Mouse (Mus musculus) kidney, postnatal 0 days (tissue): Measurements from ENCODE around the gene Kcnk3. TPM values are rescaled to one million over a fixed set of nuclear protein-coding genes. Genes with fewer than 3 reads are reported as not detected.

ENCODE experiments used
- ATAC-seq: fragments of 200-750 bp; cut with Nextera tagmentation; replicated peaks from 2 replicates; pipeline ENCODE4 v1.8.0; 2017; ENCODE audit warnings: low read depth, moderate number of reproducible peaks, moderate TSS enrichment, moderate library complexity; ENCODE audit not compliant: low FRiP score
- DNase-seq: peaks from one replicate; pipeline ENCODE4 v3.0.0-alpha.2; 2016; ENCODE audit warnings: low spot score
- H3K27ac ChIP-seq: fragments of 300-500 bp; sonication (generic); 2 replicates; pipeline ENCODE4 v1.5.1; 2014; ENCODE audit warnings: mild to moderate bottlenecking
- H3K27me3 ChIP-seq: fragments of 300-500 bp; sonication (generic); 2 replicates; pipeline ENCODE4 v1.6.1; 2014; ENCODE audit warnings: low read length, mixed read lengths; ENCODE audit not compliant: insufficient read depth
- H3K36me3 ChIP-seq: fragments of 300-500 bp; sonication (generic); 2 replicates; pipeline ENCODE4 v1.6.1; 2014; ENCODE audit warnings: low read length, mixed read lengths; ENCODE audit not compliant: insufficient read depth
- H3K4me1 ChIP-seq: fragments of 300-500 bp; sonication (generic); replicated peaks from 2 replicates; pipeline ENCODE4 v1.6.1; 2014; ENCODE audit warnings: antibody characterized with exemption, low read length, mixed read lengths; ENCODE audit not compliant: insufficient read depth
- H3K4me2 ChIP-seq: fragments of 300-500 bp; sonication (generic); 2 replicates; pipeline ENCODE4 v1.6.1; 2014; ENCODE audit warnings: mild to moderate bottlenecking, low read length, moderate library complexity, mixed read lengths
- H3K4me3 ChIP-seq: fragments of 300-500 bp; sonication (generic); replicated peaks from 2 replicates; pipeline ENCODE4 v1.5.1; 2014; ENCODE audit warnings: low read depth, low read length
- H3K9ac ChIP-seq: fragments of 300-500 bp; sonication (generic); 2 replicates; pipeline ENCODE4 v1.6.1; 2014; ENCODE audit warnings: low read depth, low read length
- H3K9me3 ChIP-seq: fragments of 300-500 bp; sonication (generic); replicated peaks from 2 replicates; pipeline ENCODE4 v1.6.1; 2016; ENCODE audit warnings: low read length, inconsistent platforms, mixed read lengths
- CTCF ChIP-seq: IDR thresholded peaks from 2 replicates; pipeline ENCODE4 v1.5.1; 2016; ENCODE audit warnings: antibody characterized with exemption, low read depth, mild to moderate bottlenecking, moderate library complexity
- WGBS: fragments of 180-500 bp; shearing (Covaris S2); extraction: QIAGEN DNeasy Blood & Tissue Kit; methylation state at CpG from one replicate; pipeline ENCODE4 v1.1.7; 2014; 5-methylcytosine and 5-hydroxymethylcytosine counted together
- polyA plus RNA-seq: library from polyadenylated mRNA; unstranded; fragments of >200 nt; fragmentation: Nextera tagmentation; extraction: Ambion mirVana; gene quantifications from 2 replicates; pipeline ENCODE4 v1.2.1, GENCODE M21; 2015

The Kcnk3 gene
- polyA plus RNA-seq, 1 experiment from 2014 or later, result 2.0 TPM

DNA sequence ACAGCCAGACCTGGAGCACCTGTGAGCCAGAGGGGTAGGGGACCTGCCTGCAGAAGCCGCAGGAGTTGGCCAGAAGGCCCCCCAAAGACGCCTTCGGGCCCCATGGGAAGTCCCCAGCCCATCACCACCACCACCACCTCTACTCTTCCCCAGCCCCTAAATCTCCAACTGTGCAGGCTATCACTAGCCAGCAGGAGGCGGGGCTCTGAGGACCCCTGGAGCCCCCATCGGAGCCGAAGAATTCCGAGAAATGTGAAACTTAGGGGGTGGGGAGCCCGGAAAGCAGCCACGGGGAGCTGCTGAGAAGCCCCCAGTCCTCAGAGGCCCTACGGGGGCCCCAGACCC is 34.8 kb downstream of the Kcnk3 start:
- Histone ChIP-seq H3K4me3 (peak overlapping the region; percentile 29), H3K4me2 (peak overlapping the region; percentile 60), H3K27me3 (peaks cover 17% of the 10 kb centered on the region), H3K4me1 (peaks cover 12% of the 10 kb centered on the region; the same call in 1 of the 2 replicates), H3K36me3 (no peaks in the 10 kb centered on the region), H3K9me3 (no peaks in the 10 kb centered on the region), H3K27ac (no peak overlapping the region), H3K9ac (peak overlapping the region; percentile 28; the same call in 1 of the 2 replicates)
- DNase-seq (peak; percentile 50), ATAC-seq (no peak; the same call in 1 of the 2 replicates)
- TF ChIP-seq CTCF, result peak; percentile 15; the same call in 1 of the 2 replicates
- 0% methylated on average over 10 of the region's 10 CpGs for WGBS

DNA sequence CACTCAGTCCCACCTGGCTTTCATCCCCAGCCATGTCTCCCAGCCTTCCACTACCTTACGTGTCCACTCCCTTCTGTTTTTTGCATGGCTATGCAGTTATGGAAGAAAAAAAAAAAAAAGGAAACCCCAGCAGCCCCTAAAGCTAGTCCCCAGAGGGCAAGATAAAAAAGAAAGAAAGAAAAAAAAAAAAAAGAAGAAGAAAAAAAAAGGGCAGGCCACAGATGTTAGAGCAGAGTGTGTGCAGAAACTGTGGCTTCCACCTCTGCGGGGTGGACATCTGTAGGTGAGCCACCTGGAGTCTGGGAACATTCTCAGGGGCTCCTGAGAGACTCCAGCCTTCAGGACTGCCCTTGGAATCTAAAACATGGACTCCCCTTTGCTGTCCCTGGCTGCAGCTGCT is 35.4 kb downstream of the Kcnk3 start:
- no peak overlapping the region for H3K9ac ChIP-seq
- WGBS, result 59% methylated on average over 2 of the region's 2 CpGs
- H3K27me3 ChIP-seq, result peaks cover 17% of the 10 kb centered on the region
- no peaks in the 10 kb centered on the region for H3K9me3 ChIP-seq
- TF ChIP-seq CTCF, result no peak
- H3K4me3 ChIP-seq, result no peak overlapping the region
- H3K4me1 ChIP-seq, result peaks cover 12% of the 10 kb centered on the region; the same call in 1 of the 2 replicates
- DNase-seq (no peak), ATAC-seq (no peak)
- peak overlapping the region; percentile 60 for H3K4me2 ChIP-seq
- H3K27ac ChIP-seq, result no peak overlapping the region
- no peaks in the 10 kb centered on the region for H3K36me3 ChIP-seq

DNA sequence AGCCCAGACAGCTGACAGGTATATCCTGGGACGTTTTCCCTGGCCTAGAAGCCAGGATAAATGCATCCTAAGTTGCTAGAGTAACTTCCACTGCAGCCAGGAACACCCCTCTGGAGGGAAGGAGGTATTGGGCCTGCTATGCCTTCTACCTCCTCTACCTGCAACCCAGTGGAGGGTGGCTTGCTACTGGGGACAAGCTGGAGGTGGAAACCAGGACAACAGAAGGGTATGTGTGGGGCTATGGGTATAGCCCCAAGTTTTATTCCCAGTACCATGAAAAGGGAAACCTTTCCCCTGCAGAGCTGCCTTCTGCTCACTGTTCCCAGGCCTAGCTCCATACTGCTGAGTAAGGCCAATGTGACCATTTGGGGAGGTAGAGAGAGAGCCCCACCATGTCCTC is 36.3 kb downstream of the Kcnk3 start:
- Histone ChIP-seq H3K4me3 (no peak overlapping the region), H3K36me3 (no peaks in the 10 kb centered on the region), H3K4me2 (no peak overlapping the region), H3K27me3 (peaks cover 17% of the 10 kb centered on the region), H3K9me3 (no peaks in the 10 kb centered on the region), H3K9ac (no peak overlapping the region), H3K27ac (no peak overlapping the region), H3K4me1 (peaks cover 12% of the 10 kb centered on the region; the same call in 1 of the 2 replicates)
- no peak for TF ChIP-seq CTCF
- 52% methylated on average over 1 of the region's 1 CpGs for WGBS
- ATAC-seq (no peak), DNase-seq (no peak)

DNA sequence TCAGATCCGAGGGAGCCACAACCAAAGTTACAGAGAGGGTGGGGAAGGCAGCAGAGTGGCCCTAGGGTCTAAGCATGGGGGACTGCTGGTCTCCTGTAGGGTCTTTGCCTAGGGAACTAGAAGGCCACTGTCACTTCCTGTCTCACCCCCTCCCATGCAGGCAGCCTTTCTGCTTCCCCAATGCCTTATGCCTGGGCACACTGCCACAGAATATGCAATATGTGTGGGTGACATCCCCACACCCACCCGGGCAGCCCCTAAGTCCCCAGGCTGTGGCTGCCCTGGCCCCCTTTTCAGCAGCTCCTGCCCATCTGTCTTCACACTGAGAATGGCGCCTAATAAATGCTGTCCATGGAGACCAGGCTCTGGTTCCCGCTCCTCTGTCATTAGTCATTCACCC is 36.9 kb downstream of the Kcnk3 start:
- no peak for TF ChIP-seq CTCF
- no peaks in the 10 kb centered on the region for H3K36me3 ChIP-seq
- peaks cover 17% of the 10 kb centered on the region for H3K27me3 ChIP-seq
- ATAC-seq (no peak), DNase-seq (no peak)
- H3K27ac ChIP-seq, result no peak overlapping the region
- H3K9ac ChIP-seq, result no peak overlapping the region
- no peak overlapping the region for H3K4me2 ChIP-seq
- 32% methylated on average over 4 of the region's 4 CpGs for WGBS
- H3K4me3 ChIP-seq, result no peak overlapping the region
- no peaks in the 10 kb centered on the region for H3K9me3 ChIP-seq
- H3K4me1 ChIP-seq, result peaks cover 12% of the 10 kb centered on the region; the same call in 1 of the 2 replicates

DNA sequence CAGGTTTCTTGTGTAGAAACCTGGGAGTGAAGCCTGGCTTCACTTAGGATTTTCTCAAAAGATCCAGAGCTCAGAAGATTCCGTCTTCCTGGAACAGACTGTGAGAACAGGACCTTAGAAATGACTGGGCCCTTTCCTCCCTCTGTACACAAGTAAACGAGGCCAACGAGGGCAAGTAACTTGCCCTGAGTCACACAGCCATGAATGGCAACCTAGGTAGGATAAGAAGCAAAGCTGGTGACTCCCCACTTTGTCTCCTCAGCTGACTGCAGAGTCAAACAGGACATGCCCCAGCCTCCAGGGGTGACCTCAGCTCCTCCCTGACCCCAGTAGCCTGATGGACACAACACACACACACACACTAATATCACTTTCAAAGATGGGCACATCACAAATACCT is 37.4 kb downstream of the Kcnk3 start:
- DNase-seq (no peak), ATAC-seq (no peak)
- TF ChIP-seq CTCF, result no peak
- H3K27ac ChIP-seq, result no peak overlapping the region
- H3K27me3 ChIP-seq, result peaks cover 17% of the 10 kb centered on the region
- H3K4me2 ChIP-seq, result no peak overlapping the region
- peaks cover 12% of the 10 kb centered on the region; the same call in 1 of the 2 replicates for H3K4me1 ChIP-seq
- H3K9ac ChIP-seq, result no peak overlapping the region
- H3K36me3 ChIP-seq, result no peaks in the 10 kb centered on the region
- H3K4me3 ChIP-seq, result no peak overlapping the region
- 64% methylated on average over 3 of the region's 3 CpGs for WGBS
- H3K9me3 ChIP-seq, result no peaks in the 10 kb centered on the region

DNA sequence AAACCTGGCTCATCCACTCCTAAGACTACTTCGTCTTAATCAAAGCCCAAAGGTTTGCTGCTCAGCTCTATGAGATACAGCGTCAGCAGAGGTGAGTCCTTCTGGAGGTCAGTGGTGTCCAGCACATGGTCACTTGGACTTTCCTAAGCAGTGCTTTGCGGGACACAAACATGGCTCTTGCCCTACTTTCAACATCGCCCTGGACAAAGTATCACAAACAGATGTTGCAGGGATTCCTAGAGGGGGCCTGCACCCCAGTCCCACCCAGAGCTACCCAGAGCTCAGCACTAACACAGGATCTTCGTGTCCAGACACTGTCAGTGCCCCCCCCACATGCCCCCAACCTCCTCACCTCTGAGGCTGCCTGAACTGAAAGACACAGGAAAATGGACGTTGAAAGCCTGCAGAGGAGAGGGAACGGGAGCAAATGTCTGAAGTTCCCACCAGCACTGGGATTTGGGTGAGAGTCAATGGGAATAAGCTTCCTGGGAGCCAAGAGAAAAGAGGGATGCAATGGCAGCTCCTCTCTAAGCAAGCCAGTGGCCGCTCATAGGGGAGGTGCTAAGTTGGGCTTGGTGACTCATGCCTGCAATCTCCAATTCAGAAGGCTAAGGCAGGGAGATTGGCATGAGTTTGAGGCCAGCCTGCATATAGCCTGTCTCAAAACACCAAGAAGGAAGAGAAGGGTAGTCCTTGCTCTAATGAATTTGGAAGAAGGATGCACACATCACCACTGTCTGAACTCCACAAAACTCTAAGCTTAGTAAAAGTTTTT is 38.5 kb downstream of the Kcnk3 start:
- H3K9ac ChIP-seq, result no peak overlapping the region
- ATAC-seq (no peak), DNase-seq (no peak)
- no peaks in the 10 kb centered on the region for H3K9me3 ChIP-seq
- H3K4me2 ChIP-seq, result no peak overlapping the region
- no peak overlapping the region for H3K4me3 ChIP-seq
- TF ChIP-seq CTCF, result no peak
- H3K36me3 ChIP-seq, result no peaks in the 10 kb centered on the region
- no peak overlapping the region for H3K27ac ChIP-seq
- H3K27me3 ChIP-seq, result peaks cover 14% of the 10 kb centered on the region
- peaks cover 12% of the 10 kb centered on the region; the same call in 1 of the 2 replicates for H3K4me1 ChIP-seq
- 81% methylated on average over 8 of the region's 8 CpGs for WGBS
